Mouse (Mus musculus) heart, adult 2 months (tissue): ENCODE data around the gene AB124611.
"Not testable (repeated sequence)": the region's sequence is repeated elsewhere in the genome, so short reads cannot be mapped to it uniquely, and the experiment has no call there.

Experiments used
- CTCF ChIP-seq: fragments of 200-600 bp; IDR thresholded peaks from 2 replicates; pipeline ENCODE4 v1.8.1; 2022; ENCODE audit warnings: antibody characterized with exemption, mild to moderate bottlenecking, moderate library complexity
- EP300 ChIP-seq: fragments of 200-500 bp; IDR thresholded peaks from 2 replicates; pipeline ENCODE4 v1.6.1; 2011; ENCODE audit warnings: low read depth, low read length, control low read depth; ENCODE audit not compliant: insufficient read depth
- POLR2A ChIP-seq: fragments of 200-500 bp; IDR thresholded peaks from 2 replicates; pipeline ENCODE4 v1.6.1; 2011; ENCODE audit warnings: mild to moderate bottlenecking, low read depth, low read length, control low read depth; ENCODE audit not compliant: insufficient read depth

GRCm38 (mm10) chr9:21518690-21519089 is 7.3 kb upstream of the AB124611 start:
- not testable (repeated sequence) for TF ChIP-seq CTCF, POLR2A, EP300
